Mouse (Mus musculus): ENCODE data around the gene Rpl24.

Gene Rpl24

DNA sequence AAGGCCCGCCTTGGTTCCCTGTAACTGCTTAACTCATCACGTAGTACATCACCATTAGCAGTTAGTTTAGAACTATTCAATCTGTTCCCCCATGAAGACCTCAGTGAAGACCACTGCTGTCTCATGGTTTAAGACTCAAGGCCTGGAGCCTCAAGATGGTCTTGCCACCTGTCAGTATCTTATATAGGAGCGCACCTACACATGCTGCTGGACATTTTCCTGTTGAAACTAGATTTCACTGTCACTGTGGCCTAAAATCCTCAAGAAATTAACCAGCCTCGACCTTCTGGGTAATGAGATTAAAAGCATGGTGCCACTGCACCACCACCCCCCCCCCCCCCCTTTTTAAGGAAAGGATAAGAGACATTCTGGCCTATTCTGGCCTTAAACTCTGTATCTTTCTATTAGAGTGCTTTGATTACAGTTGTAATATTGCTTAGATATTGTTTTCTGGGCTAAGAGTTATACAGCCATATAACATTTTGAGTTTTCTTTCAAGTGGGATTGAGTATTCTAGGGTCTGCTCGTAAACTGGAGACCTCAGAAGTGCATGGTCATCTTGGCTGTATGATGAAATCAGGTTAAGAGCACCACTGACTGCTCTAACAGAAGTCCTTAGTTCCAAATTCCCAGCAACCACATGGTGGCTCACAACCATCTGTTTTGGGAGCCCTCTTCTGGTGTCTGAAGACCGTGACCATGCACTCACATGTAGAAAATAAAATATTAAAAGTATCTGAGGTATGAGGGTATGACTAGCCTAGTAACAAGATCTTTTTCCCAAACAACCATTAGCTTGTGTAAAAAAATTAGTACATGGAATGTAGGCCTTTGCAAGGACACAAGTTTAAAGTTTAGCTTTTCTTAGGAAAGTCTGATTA is 5.9 kb downstream of the Rpl24 start:
- no peak for DNase-seq

DNA sequence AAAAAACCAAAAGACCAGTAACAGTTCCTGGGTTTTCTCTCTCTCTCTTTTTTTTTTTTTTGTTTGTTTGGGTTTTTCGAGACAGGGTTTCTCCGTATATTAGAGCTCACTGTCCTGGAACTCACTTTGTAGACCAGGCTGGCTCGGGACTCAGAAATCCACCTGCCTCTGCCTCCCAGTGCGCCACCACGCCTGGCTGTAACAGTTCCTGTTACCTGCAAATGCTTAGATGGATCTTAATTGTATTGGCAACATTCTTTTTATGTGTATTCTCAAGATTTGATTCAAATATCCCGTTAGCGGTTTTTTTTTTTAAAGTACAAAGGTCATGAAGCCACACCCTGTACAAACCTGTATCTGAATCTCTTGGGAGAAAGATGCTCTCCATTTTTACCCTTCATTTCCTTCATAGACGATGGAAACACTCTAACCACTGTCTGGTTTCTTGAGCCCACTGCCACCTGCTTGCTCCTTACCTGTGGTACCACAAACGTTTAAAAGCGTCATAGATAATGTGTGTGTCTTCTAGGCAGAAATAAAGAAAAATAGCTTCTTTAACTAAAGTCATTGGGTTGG is 6.6 kb downstream of the Rpl24 start:
- no peak for DNase-seq

GRCm38 (mm10) chr16:55973431-55974255 is 7.6 kb downstream of the Rpl24 start, which contains the start of gene Zbtb11:
Gene Zbtb11 (plus strand): TSS chr16:55973883.
- DNase-seq: peak; percentile 98

GRCm38 (mm10) chr16:55974256-55974902 is 8.3 kb downstream of the Rpl24 start:
- peak; percentile 86 for DNase-seq

GRCm38 (mm10) chr16:55974903-55975285 is 8.8 kb downstream of the Rpl24 start:
- DNase-seq: no peak

DNA sequence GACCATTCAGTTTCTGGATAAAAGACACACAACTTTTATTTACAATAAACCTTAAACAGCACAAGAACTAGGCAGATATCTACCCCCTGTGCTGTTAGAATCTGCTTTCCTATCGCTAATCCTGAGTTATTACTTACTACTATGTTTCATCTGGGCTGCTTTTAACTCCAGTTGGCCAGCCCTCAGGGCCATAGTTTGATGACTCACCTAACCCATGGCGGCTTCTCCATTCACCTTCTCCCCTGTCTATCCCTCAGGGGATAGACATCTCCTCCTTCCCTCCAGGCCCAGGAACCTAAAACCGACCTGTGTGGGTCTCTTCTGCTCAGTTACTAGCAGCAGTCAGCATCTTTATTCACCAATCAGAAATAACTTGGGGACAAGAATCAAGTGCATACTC is 19.9 kb downstream of the Rpl24 start:
- no peak for DNase-seq

GRCm38 (mm10) chr16:55990311-55990710 is 24.2 kb downstream of the Rpl24 start:
- DNase-seq: no peak

- no peak for DNase-seq
These were observed 28.2 kb downstream of the Rpl24 start for GRCm38 (mm10) chr16:55994235-55994634.

DNA sequence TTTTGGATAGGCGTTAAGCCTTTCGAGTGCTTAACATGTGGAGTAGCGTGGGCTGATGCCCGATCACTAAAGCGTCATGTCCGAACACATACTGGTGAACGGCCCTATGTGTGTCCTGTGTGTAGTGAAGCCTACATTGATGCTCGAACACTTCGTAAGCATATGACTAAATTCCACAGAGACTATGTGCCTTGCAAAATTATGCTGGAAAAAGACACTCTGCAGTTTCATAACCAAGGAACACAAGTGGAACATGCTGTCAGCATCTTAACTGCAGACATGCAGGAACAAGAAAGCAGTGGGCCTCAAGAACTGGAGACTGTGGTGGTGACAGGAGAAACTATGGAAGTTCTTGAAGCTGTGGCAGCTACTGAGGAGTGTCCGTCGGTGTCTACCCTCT is 40.7 kb downstream of the Rpl24 start:
- no peak for DNase-seq

DNA sequence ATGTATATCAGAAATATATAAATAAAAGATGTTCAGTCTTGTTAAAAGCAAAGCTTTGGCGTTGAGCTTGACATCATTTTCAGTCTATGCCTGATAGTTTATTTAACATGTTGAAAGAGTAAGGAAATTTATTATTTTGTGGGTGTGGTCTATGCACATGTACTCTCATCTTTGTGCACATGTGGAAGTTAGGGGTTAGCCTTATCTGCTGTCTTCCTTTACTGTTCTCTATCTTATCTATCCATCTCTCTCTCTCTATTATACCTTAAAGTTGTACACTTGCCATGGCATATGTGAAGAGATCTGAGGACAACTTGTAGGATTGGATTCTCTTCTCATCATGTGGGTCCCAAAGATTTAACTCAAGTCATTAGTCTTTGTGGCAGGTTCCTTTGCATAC is 42.8 kb downstream of the Rpl24 start:
- no peak for DNase-seq

DNA sequence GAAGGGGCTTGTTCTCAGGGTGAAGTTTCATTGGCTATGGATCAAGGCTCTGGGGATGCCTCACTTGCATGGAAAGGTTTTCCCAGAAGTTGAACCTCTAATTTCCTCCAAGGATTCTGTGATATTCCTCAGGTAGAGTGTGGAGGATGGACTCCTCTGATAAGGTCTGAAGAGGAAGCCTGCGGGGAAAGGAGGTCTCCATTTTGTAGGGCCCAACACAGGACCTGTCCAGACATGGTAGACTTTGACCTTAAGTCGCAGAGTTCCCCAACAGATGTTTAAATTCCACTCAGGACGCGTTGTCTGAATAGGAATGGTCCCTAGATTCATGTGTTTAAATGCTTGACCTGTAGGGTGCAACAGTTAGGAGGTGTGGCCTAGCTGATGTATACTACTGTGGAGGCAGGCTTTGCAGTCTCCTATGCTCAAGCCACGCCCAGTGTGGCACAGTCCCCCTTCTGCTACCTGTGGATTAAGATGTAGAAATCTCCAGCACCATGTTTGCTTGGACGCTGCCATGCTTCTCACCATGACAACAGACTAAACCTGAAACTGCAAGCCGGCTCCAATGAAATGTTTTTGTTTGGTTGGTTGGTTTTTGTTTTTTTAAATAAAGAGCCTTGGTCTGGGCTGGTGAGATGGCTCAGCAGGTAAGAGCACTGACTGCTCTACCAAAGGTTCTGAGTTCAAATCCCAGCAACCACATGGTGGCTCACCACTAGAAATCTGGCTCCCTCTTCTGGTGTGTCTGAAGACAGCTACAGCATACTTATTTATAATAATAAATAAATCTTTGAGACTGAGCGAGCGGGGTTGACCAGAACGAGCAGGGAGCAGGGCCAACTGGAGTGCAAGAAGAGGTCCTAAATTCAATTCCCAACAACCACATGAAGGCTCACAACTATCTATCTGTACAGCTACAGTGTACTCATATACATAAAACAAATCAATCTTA is 47.0 kb downstream of the Rpl24 start:
- no peak for DNase-seq

DNA sequence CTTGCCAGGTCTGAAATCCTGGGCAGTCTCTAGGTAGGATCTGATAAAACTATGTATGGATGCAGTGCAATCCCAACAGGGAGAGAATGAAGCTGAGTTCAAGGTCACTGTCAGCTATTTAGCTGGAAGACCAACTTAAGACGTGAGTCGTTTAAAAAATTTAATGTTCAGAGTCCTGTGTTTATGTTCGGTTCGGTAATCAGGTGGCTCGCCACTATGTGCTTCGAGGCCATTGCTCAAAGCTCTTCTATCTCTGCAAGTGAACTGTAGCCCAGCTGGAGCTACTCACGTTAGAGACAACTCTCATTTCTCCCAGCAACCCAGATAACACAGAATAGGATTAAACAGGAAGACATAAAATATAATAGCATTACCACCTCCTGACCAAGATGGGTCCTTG is 48.0 kb downstream of the Rpl24 start:
- DNase-seq: no peak

DNA sequence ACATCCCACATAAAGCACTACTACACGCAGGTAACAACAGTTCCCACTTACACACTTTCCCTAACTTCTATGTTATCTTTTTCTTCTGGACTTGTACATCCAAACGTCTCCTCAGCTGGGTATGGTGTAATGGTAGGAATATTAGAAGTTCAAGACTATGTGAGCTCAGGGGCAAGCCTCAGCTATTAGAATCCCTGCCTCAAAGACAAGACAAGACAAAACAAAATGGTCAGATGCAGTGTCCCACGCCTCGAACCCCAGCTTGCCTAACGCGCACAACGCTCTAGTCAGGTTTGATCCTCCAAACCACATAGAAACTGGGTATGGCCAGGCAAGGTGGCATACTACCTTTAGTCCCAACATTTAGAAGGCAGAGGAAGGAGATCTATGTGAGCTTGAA is 53.6 kb downstream of the Rpl24 start:
- DNase-seq: no peak

All from cerebellum, adult 11-12 months (tissue).